Mouse (Mus musculus): ENCODE measurements at regions not wholly inside any gene's neighbourhood (a gene's known extent, or its start where the extent isn't known, plus 50 kb on each side); places are given as distances from the start of the nearest gene placed in this dataset.

- 27% methylated on average over 2 of the region's 2 CpGs for WGBS
- Histone ChIP-seq H3K27me3 (no peaks in the 10 kb centered on the region), H3K36me3 (no peaks in the 10 kb centered on the region), H3K27ac (no peak overlapping the region), H3K4me2 (no peak overlapping the region), H3K9ac (no peak overlapping the region), H3K9me3 (no peaks in the 10 kb centered on the region), H3K4me3 (no peak overlapping the region), H3K4me1 (no peaks in the 10 kb centered on the region)
- peak; percentile 55; the same call in 1 of the 2 replicates for ATAC-seq (ENCODE audit: borderline replicate concordance, extremely low read depth, low FRiP score, low TSS enrichment)
These were observed 55.2 kb upstream of the Nxpe4 start for GRCm38 (mm10) chr9:48106441-48107167.

- H3K4me2 ChIP-seq, result no peak overlapping the region
- no peaks in the 10 kb centered on the region for H3K36me3 ChIP-seq
- no peak for ATAC-seq (ENCODE audit: borderline replicate concordance, extremely low read depth, low FRiP score, low TSS enrichment)
- H3K9me3 ChIP-seq, result no peaks in the 10 kb centered on the region
- no peaks in the 10 kb centered on the region for H3K27me3 ChIP-seq
- no peak overlapping the region for H3K9ac ChIP-seq
- H3K4me3 ChIP-seq, result no peak overlapping the region
- 49% methylated on average over 7 of the region's 7 CpGs for WGBS
- no peak overlapping the region for H3K27ac ChIP-seq
- H3K4me1 ChIP-seq, result no peaks in the 10 kb centered on the region
These were observed 52.7 kb upstream of the Nxpe4 start for GRCm38 (mm10) chr9:48108994-48109619.

GRCm38 (mm10) chr9:48111316-48111890 lies 50.4 kb upstream of the Nxpe4 start:
- no peak for ATAC-seq (ENCODE audit: borderline replicate concordance, extremely low read depth, low FRiP score, low TSS enrichment)
- WGBS, result 48% methylated on average over 8 of the region's 8 CpGs

More at GRCm38 (mm10) chr9:48111316-48111890, 50.4 kb upstream of the Nxpe4 start:
- Histone ChIP-seq H3K36me3 (no peaks in the 10 kb centered on the region), H3K4me3 (no peak overlapping the region), H3K9me3 (no peaks in the 10 kb centered on the region), H3K4me1 (no peaks in the 10 kb centered on the region), H3K4me2 (no peak overlapping the region), H3K27me3 (no peaks in the 10 kb centered on the region), H3K9ac (no peak overlapping the region), H3K27ac (no peak overlapping the region)

All from lung, embryonic 15.5 days (tissue).